Mouse (Mus musculus) erythroblast, embryonic 14.5 days (primary cell): ENCODE measurements at regions not wholly inside any gene's neighbourhood (a gene's known extent, or its start where the extent isn't known, plus 50 kb on each side); places are given as distances from the start of the nearest gene placed in this dataset.

Experiments used
- GATA1 ChIP-seq: IDR thresholded peaks from 2 replicates; pipeline ENCODE4 v1.6.1; 2012; ENCODE audit warnings: low read length, inconsistent platforms, mixed read lengths
- TAL1 ChIP-seq: IDR thresholded peaks from 3 replicates; pipeline ENCODE4 v1.6.1; 2012; ENCODE audit warnings: low read length, inconsistent platforms, mixed read lengths

GRCm38 (mm10) chr10:43741361-43742084, 160.0 kb downstream of the Qrsl1 start:
- TF ChIP-seq GATA1: no peak
- no peak for TF ChIP-seq TAL1
